Mouse (Mus musculus): ENCODE results near the gene Arsb. TPM values are rescaled to one million over a fixed set of nuclear protein-coding genes. Genes with fewer than 3 reads are reported as not detected.

Gene Arsb
- polyA plus RNA-seq, 1 experiment from 2014 or later, result 5.8 TPM

- Histone ChIP-seq H3K36me3 (ENCODE audit: control insufficient read depth, insufficient read depth, low read length) (no peaks in the 10 kb centered on the region), H3K9ac (ENCODE audit: low read depth, low read length) (no peak overlapping the region), H3K4me3 (ENCODE audit: low read depth, low read length) (no peak overlapping the region), H3K27me3 (replicated peaks; ENCODE audit: control insufficient read depth, insufficient read depth, low read length) (no peaks in the 10 kb centered on the region), H3K9me3 (ENCODE audit: control insufficient read depth, low read length) (no peaks in the 10 kb centered on the region), H3K4me2 (no peak overlapping the region), H3K27ac (ENCODE audit: low read depth, low read length) (no peak overlapping the region), H3K4me1 (replicated peaks; ENCODE audit: control insufficient read depth, insufficient read depth, low read length) (no peaks in the 10 kb centered on the region; the same call in 1 of the 2 replicates)
- WGBS, result 84% methylated on average over 7 of the region's 7 CpGs
- no peak for ATAC-seq (replicated peaks; ENCODE audit: low FRiP score)
- no peak for DNase-seq (ENCODE audit: low spot score)
These were observed 14.8 kb upstream of the Arsb start for GRCm38 (mm10) chr13:93756674-93757073.

GRCm38 (mm10) chr13:93757514-93757913, 13.9 kb upstream of the Arsb start:
- ATAC-seq (replicated peaks; ENCODE audit: low FRiP score) (no peak), DNase-seq (ENCODE audit: low spot score) (no peak)
- Histone ChIP-seq H3K4me2 (no peak overlapping the region), H3K4me3 (ENCODE audit: low read depth, low read length) (no peak overlapping the region), H3K27ac (ENCODE audit: low read depth, low read length) (no peak overlapping the region), H3K4me1 (replicated peaks; ENCODE audit: control insufficient read depth, insufficient read depth, low read length) (no peaks in the 10 kb centered on the region; the same call in 1 of the 2 replicates), H3K27me3 (replicated peaks; ENCODE audit: control insufficient read depth, insufficient read depth, low read length) (no peaks in the 10 kb centered on the region), H3K9me3 (ENCODE audit: control insufficient read depth, low read length) (no peaks in the 10 kb centered on the region), H3K9ac (ENCODE audit: low read depth, low read length) (no peak overlapping the region), H3K36me3 (ENCODE audit: control insufficient read depth, insufficient read depth, low read length) (no peaks in the 10 kb centered on the region)
- WGBS, result 67% methylated on average over 6 of the region's 6 CpGs

- 65% methylated on average over 14 of the region's 14 CpGs for WGBS
- Histone ChIP-seq H3K9ac (ENCODE audit: low read depth, low read length) (no peak overlapping the region), H3K27me3 (replicated peaks; ENCODE audit: control insufficient read depth, insufficient read depth, low read length) (no peaks in the 10 kb centered on the region), H3K9me3 (ENCODE audit: control insufficient read depth, low read length) (no peaks in the 10 kb centered on the region), H3K4me3 (ENCODE audit: low read depth, low read length) (no peak overlapping the region), H3K4me1 (replicated peaks; ENCODE audit: control insufficient read depth, insufficient read depth, low read length) (no peaks in the 10 kb centered on the region; the same call in 1 of the 2 replicates), H3K27ac (ENCODE audit: low read depth, low read length) (no peak overlapping the region), H3K36me3 (ENCODE audit: control insufficient read depth, insufficient read depth, low read length) (no peaks in the 10 kb centered on the region), H3K4me2 (no peak overlapping the region)
- DNase-seq (ENCODE audit: low spot score) (no peak), ATAC-seq (replicated peaks; ENCODE audit: low FRiP score) (no peak)
These were observed 13.1 kb upstream of the Arsb start for GRCm38 (mm10) chr13:93758149-93758898.

GRCm38 (mm10) chr13:93761831-93762230, 9.6 kb upstream of the Arsb start:
- ATAC-seq (replicated peaks; ENCODE audit: low FRiP score), result no peak
- no peak overlapping the region for H3K4me3 ChIP-seq (ENCODE audit: low read depth, low read length)
- 90% methylated on average over 8 of the region's 8 CpGs for WGBS
- no peak for DNase-seq (ENCODE audit: low spot score)
- no peak overlapping the region for H3K9ac ChIP-seq (ENCODE audit: low read depth, low read length)
- no peak overlapping the region for H3K27ac ChIP-seq (ENCODE audit: low read depth, low read length)
- no peaks in the 10 kb centered on the region for H3K9me3 ChIP-seq (ENCODE audit: control insufficient read depth, low read length)
- no peak overlapping the region for H3K4me2 ChIP-seq
- no peaks in the 10 kb centered on the region for H3K36me3 ChIP-seq (ENCODE audit: control insufficient read depth, insufficient read depth, low read length)
- H3K4me1 ChIP-seq (replicated peaks; ENCODE audit: control insufficient read depth, insufficient read depth, low read length), result no peaks in the 10 kb centered on the region; the same call in 1 of the 2 replicates
- no peaks in the 10 kb centered on the region for H3K27me3 ChIP-seq (replicated peaks; ENCODE audit: control insufficient read depth, insufficient read depth, low read length)

GRCm38 (mm10) chr13:93762879-93763278, 8.6 kb upstream of the Arsb start:
- H3K9me3 ChIP-seq (ENCODE audit: control insufficient read depth, low read length), result no peaks in the 10 kb centered on the region
- no peak overlapping the region for H3K4me2 ChIP-seq
- H3K9ac ChIP-seq (ENCODE audit: low read depth, low read length), result no peak overlapping the region
- H3K27ac ChIP-seq (ENCODE audit: low read depth, low read length), result no peak overlapping the region
- DNase-seq (ENCODE audit: low spot score) (no peak), ATAC-seq (replicated peaks; ENCODE audit: low FRiP score) (no peak)
- 65% methylated on average over 3 of the region's 3 CpGs for WGBS
- H3K27me3 ChIP-seq (replicated peaks; ENCODE audit: control insufficient read depth, insufficient read depth, low read length), result no peaks in the 10 kb centered on the region
- H3K4me3 ChIP-seq (ENCODE audit: low read depth, low read length), result no peak overlapping the region
- H3K4me1 ChIP-seq (replicated peaks; ENCODE audit: control insufficient read depth, insufficient read depth, low read length), result no peaks in the 10 kb centered on the region
- no peaks in the 10 kb centered on the region for H3K36me3 ChIP-seq (ENCODE audit: control insufficient read depth, insufficient read depth, low read length)

- DNase-seq (ENCODE audit: low spot score) (no peak), ATAC-seq (replicated peaks; ENCODE audit: low FRiP score) (no peak)
- WGBS, result 77% methylated on average over 13 of the region's 13 CpGs
- Histone ChIP-seq H3K27ac (ENCODE audit: low read depth, low read length) (no peak overlapping the region), H3K4me1 (replicated peaks; ENCODE audit: control insufficient read depth, insufficient read depth, low read length) (no peaks in the 10 kb centered on the region), H3K9me3 (ENCODE audit: control insufficient read depth, low read length) (no peaks in the 10 kb centered on the region), H3K27me3 (replicated peaks; ENCODE audit: control insufficient read depth, insufficient read depth, low read length) (no peaks in the 10 kb centered on the region), H3K9ac (ENCODE audit: low read depth, low read length) (no peak overlapping the region), H3K36me3 (ENCODE audit: control insufficient read depth, insufficient read depth, low read length) (no peaks in the 10 kb centered on the region), H3K4me2 (no peak overlapping the region), H3K4me3 (ENCODE audit: low read depth, low read length) (no peak overlapping the region)
These were observed 7.0 kb upstream of the Arsb start for GRCm38 (mm10) chr13:93764321-93764973.

- peaks cover 4% of the 10 kb centered on the region; the same call in 1 of the 2 replicates for H3K27me3 ChIP-seq (replicated peaks; ENCODE audit: control insufficient read depth, insufficient read depth, low read length)
- 28% methylated on average over 9 of the region's 9 CpGs for WGBS
- no peaks in the 10 kb centered on the region for H3K36me3 ChIP-seq (ENCODE audit: control insufficient read depth, insufficient read depth, low read length)
- DNase-seq (ENCODE audit: low spot score) (peak; percentile 35), ATAC-seq (replicated peaks; ENCODE audit: low FRiP score) (peak; percentile 46)
- peak overlapping the region; percentile 70; the same call in 1 of the 2 replicates for H3K9ac ChIP-seq (ENCODE audit: low read depth, low read length)
- H3K4me1 ChIP-seq (replicated peaks; ENCODE audit: control insufficient read depth, insufficient read depth, low read length), result peaks cover 2% of the 10 kb centered on the region; the same call in 1 of the 2 replicates
- H3K4me2 ChIP-seq, result peak overlapping the region; percentile 97
- H3K9me3 ChIP-seq (ENCODE audit: control insufficient read depth, low read length), result no peaks in the 10 kb centered on the region
- H3K4me3 ChIP-seq (ENCODE audit: low read depth, low read length), result peak overlapping the region; percentile 63
- H3K27ac ChIP-seq (ENCODE audit: low read depth, low read length), result no peak overlapping the region; the same call in 1 of the 2 replicates
These were observed 321 bp upstream of the Arsb start for GRCm38 (mm10) chr13:93771031-93771587.

- H3K4me3 ChIP-seq (ENCODE audit: low read depth, low read length), result peak overlapping the region; percentile 63
- peaks cover 2% of the 10 kb centered on the region; the same call in 1 of the 2 replicates for H3K4me1 ChIP-seq (replicated peaks; ENCODE audit: control insufficient read depth, insufficient read depth, low read length)
- peak overlapping the region; percentile 21; the same call in 1 of the 2 replicates for H3K27ac ChIP-seq (ENCODE audit: low read depth, low read length)
- DNase-seq (ENCODE audit: low spot score), result no peak
- peaks cover 4% of the 10 kb centered on the region; the same call in 1 of the 2 replicates for H3K27me3 ChIP-seq (replicated peaks; ENCODE audit: control insufficient read depth, insufficient read depth, low read length)
- H3K9me3 ChIP-seq (ENCODE audit: control insufficient read depth, low read length), result no peaks in the 10 kb centered on the region
- peak overlapping the region; percentile 70 for H3K9ac ChIP-seq (ENCODE audit: low read depth, low read length)
- 25% methylated on average over 8 of the region's 8 CpGs for WGBS
- peak overlapping the region; percentile 97 for H3K4me2 ChIP-seq
- H3K36me3 ChIP-seq (ENCODE audit: control insufficient read depth, insufficient read depth, low read length), result no peaks in the 10 kb centered on the region
- ATAC-seq (replicated peaks; ENCODE audit: low FRiP score), result peak; percentile 35
These were observed 828 bp downstream of the Arsb start for GRCm38 (mm10) chr13:93772279-93772636.

Data from liver, embryonic 11.5 days (tissue).